Mouse (Mus musculus) embryonic facial prominence, embryonic 13.5 days (tissue): Measurements from ENCODE around the gene Bhlha15. TPM values are rescaled to one million over a fixed set of nuclear protein-coding genes. Genes with fewer than 3 reads are reported as not detected.

ENCODE experiments used
- ATAC-seq: fragments of 200-750 bp; cut with Nextera tagmentation; 2 replicates; pipeline ENCODE4 v1.8.0; 2017; ENCODE audit warnings: low read depth; ENCODE audit not compliant: insufficient number of reproducible peaks, insufficient read depth, low FRiP score, low TSS enrichment
- H3K27ac ChIP-seq: fragments of 300-500 bp; sonication (generic); 2 replicates; pipeline ENCODE4 v1.5.1; 2015; ENCODE audit warnings: moderate library complexity, mild to moderate bottlenecking, inconsistent platforms
- H3K27me3 ChIP-seq: fragments of 300-500 bp; sonication (generic); 2 replicates; pipeline ENCODE4 v1.6.1; 2015; ENCODE audit warnings: mild to moderate bottlenecking, inconsistent platforms
- H3K36me3 ChIP-seq: fragments of 300-500 bp; sonication (generic); 2 replicates; pipeline ENCODE4 v1.6.1; 2015; ENCODE audit warnings: mild to moderate bottlenecking, inconsistent platforms
- H3K4me1 ChIP-seq: fragments of 300-500 bp; sonication (generic); 2 replicates; pipeline ENCODE4 v1.6.1; 2015; ENCODE audit warnings: inconsistent platforms
- H3K4me2 ChIP-seq: fragments of 300-500 bp; sonication (generic); 2 replicates; pipeline ENCODE4 v1.6.1; 2015; ENCODE audit warnings: moderate library complexity, mild to moderate bottlenecking, inconsistent platforms
- H3K4me3 ChIP-seq: fragments of 300-500 bp; sonication (generic); 2 replicates; pipeline ENCODE4 v1.5.1; 2015; ENCODE audit warnings: mild to moderate bottlenecking, inconsistent platforms
- H3K9ac ChIP-seq: fragments of 300-500 bp; sonication (generic); 2 replicates; pipeline ENCODE4 v1.6.1; 2015; ENCODE audit warnings: mild to moderate bottlenecking, inconsistent platforms
- H3K9me3 ChIP-seq: fragments of 300-500 bp; sonication (generic); 2 replicates; pipeline ENCODE4 v1.6.1; 2016; ENCODE audit warnings: inconsistent platforms
- WGBS: fragments of 180-500 bp; shearing (Covaris S2); methylation state at CpG from one replicate; pipeline ENCODE4 v1.1.7; 2015; ENCODE audit warnings: mixed read lengths; 5-methylcytosine and 5-hydroxymethylcytosine counted together
- polyA plus RNA-seq: library from polyadenylated mRNA; unstranded; fragments of >200 nt; fragmentation: Nextera tagmentation; extraction: Ambion mirVana; gene quantifications from 2 replicates; pipeline ENCODE4 v1.2.1, GENCODE M21; 2015

Gene Bhlha15
- polyA plus RNA-seq, 1 experiment from 2014 or later, result 0.52 TPM

GRCm38 (mm10) chr5:144192673-144193072 is 2.6 kb downstream of the Bhlha15 start:
- 78% methylated on average over 6 of the region's 6 CpGs for WGBS
- peaks cover 10% of the 10 kb centered on the region for H3K4me1 ChIP-seq
- no peak overlapping the region for H3K4me2 ChIP-seq
- H3K27me3 ChIP-seq, result no peaks in the 10 kb centered on the region
- no peak overlapping the region for H3K9ac ChIP-seq
- no peak overlapping the region for H3K4me3 ChIP-seq
- no peak overlapping the region for H3K27ac ChIP-seq
- H3K9me3 ChIP-seq, result no peaks in the 10 kb centered on the region
- H3K36me3 ChIP-seq, result peaks cover 8% of the 10 kb centered on the region; the same call in 1 of the 2 replicates
- no peak for ATAC-seq

GRCm38 (mm10) chr5:144194416-144194815 is 4.3 kb downstream of the Bhlha15 start:
- no peak overlapping the region for H3K9ac ChIP-seq
- H3K27ac ChIP-seq, result no peak overlapping the region
- peaks cover 22% of the 10 kb centered on the region for H3K36me3 ChIP-seq
- peaks cover 10% of the 10 kb centered on the region for H3K4me1 ChIP-seq
- 76% methylated on average over 7 of the region's 7 CpGs for WGBS
- no peak overlapping the region for H3K4me3 ChIP-seq
- H3K27me3 ChIP-seq, result no peaks in the 10 kb centered on the region
- H3K9me3 ChIP-seq, result no peaks in the 10 kb centered on the region
- H3K4me2 ChIP-seq, result no peak overlapping the region
- no peak for ATAC-seq

DNA sequence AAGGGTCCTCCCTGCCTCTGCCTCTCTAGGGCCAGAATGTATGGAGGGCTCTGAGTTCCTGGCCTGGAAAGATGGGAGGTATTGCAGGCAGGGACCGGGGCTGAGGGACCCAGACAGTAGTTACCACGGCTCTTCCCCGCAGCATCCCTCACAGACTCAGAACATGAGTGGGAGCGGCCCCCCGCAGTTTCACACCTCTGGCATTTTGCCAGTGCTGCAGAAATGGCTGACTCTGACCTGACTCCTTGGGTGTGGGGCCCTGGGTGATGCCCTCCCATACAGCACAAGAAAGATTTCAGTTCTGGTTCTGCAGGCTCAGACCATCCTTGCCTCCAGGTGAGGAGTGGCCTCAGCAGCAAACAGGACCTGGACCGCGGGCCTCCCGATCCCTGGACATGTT is 5.5 kb downstream of the Bhlha15 start:
- no peak overlapping the region for H3K4me3 ChIP-seq
- peaks cover 27% of the 10 kb centered on the region for H3K36me3 ChIP-seq
- H3K27ac ChIP-seq, result no peak overlapping the region
- WGBS, result 84% methylated on average over 8 of the region's 8 CpGs
- H3K4me1 ChIP-seq, result 0 out of 2 replicates have a peak, but pooled peaks cover 2% of the 10 kb centered on the region
- no peak for ATAC-seq
- no peaks in the 10 kb centered on the region for H3K9me3 ChIP-seq
- H3K9ac ChIP-seq, result no peak overlapping the region
- no peak overlapping the region for H3K4me2 ChIP-seq
- H3K27me3 ChIP-seq, result no peaks in the 10 kb centered on the region

DNA sequence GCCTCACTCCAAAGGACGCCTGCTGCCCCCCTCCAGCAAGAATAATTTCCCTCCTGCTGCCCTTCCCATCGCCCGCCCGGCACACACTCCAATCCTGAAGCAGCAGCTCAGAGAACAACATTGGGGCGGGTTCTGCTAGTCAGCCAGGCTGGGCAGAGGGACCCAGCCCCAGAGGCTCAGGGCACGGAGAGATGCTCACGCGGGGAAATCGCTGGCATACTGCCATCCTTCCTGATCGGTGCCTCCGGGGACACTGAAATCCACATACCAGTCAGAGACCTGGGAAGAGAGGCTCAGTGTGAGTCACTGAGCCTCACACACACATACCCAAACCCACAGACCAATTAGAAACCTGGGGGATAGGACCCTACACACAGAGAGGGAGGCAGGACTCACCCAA is 10.5 kb downstream of the Bhlha15 start:
- Histone ChIP-seq H3K36me3 (peaks cover 68% of the 10 kb centered on the region), H3K4me1 (0 out of 2 replicates have a peak, but pooled peaks cover 5% of the 10 kb centered on the region), H3K9ac (no peak overlapping the region), H3K27ac (no peak overlapping the region), H3K4me3 (no peak overlapping the region), H3K4me2 (no peak overlapping the region), H3K27me3 (no peaks in the 10 kb centered on the region), H3K9me3 (peaks cover 5% of the 10 kb centered on the region; the same call in 1 of the 2 replicates)
- ATAC-seq, result no peak
- 72% methylated on average over 11 of the region's 11 CpGs for WGBS

GRCm38 (mm10) chr5:144202430-144202829 is 12.3 kb downstream of the Bhlha15 start:
- H3K4me3 ChIP-seq, result no peak overlapping the region
- no peak for ATAC-seq
- no peak overlapping the region for H3K9ac ChIP-seq
- H3K36me3 ChIP-seq, result peaks cover 78% of the 10 kb centered on the region
- H3K27ac ChIP-seq, result no peak overlapping the region
- no peaks in the 10 kb centered on the region for H3K27me3 ChIP-seq
- 97% methylated on average over 6 of the region's 6 CpGs for WGBS
- H3K4me2 ChIP-seq, result no peak overlapping the region
- 0 out of 2 replicates have a peak, but pooled peaks cover 5% of the 10 kb centered on the region for H3K4me1 ChIP-seq
- H3K9me3 ChIP-seq, result peaks cover 5% of the 10 kb centered on the region; the same call in 1 of the 2 replicates

- Histone ChIP-seq H3K4me1 (0 out of 2 replicates have a peak, but pooled peaks cover 5% of the 10 kb centered on the region), H3K9me3 (peaks cover 5% of the 10 kb centered on the region; the same call in 1 of the 2 replicates), H3K27me3 (no peaks in the 10 kb centered on the region), H3K4me3 (no peak overlapping the region), H3K27ac (no peak overlapping the region), H3K36me3 (peaks cover 80% of the 10 kb centered on the region), H3K4me2 (no peak overlapping the region), H3K9ac (no peak overlapping the region)
- 89% methylated on average over 10 of the region's 10 CpGs for WGBS
- ATAC-seq, result no peak
These were observed 13.4 kb downstream of the Bhlha15 start for GRCm38 (mm10) chr5:144203398-144203959.

DNA sequence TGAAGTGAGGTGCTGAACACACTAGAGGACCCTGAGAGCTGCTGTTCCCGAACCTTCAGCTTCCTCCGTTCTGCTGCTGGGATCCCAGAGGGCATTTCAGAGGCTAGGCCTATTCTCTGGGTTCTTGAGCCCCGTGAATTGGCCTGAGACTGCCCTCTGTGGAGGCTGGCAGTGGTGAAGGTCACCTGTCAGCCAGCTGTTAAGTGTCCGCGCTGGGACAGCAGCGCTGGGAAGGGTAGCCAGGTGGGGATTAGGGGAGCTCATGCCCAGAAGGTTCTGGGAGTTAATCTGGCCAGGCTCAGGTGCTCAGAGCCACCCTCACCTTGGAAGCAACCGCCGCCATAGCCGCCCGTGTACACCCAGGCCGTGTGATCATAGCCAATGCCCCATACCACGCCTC is 14.2 kb downstream of the Bhlha15 start:
- H3K9ac ChIP-seq, result no peak overlapping the region
- H3K27me3 ChIP-seq, result no peaks in the 10 kb centered on the region
- H3K4me3 ChIP-seq, result no peak overlapping the region
- H3K9me3 ChIP-seq, result peaks cover 5% of the 10 kb centered on the region; the same call in 1 of the 2 replicates
- ATAC-seq, result no peak
- H3K4me2 ChIP-seq, result no peak overlapping the region
- peaks cover 76% of the 10 kb centered on the region for H3K36me3 ChIP-seq
- no peak overlapping the region for H3K27ac ChIP-seq
- 89% methylated on average over 12 of the region's 12 CpGs for WGBS
- H3K4me1 ChIP-seq, result 0 out of 2 replicates have a peak, but pooled peaks cover 5% of the 10 kb centered on the region

DNA sequence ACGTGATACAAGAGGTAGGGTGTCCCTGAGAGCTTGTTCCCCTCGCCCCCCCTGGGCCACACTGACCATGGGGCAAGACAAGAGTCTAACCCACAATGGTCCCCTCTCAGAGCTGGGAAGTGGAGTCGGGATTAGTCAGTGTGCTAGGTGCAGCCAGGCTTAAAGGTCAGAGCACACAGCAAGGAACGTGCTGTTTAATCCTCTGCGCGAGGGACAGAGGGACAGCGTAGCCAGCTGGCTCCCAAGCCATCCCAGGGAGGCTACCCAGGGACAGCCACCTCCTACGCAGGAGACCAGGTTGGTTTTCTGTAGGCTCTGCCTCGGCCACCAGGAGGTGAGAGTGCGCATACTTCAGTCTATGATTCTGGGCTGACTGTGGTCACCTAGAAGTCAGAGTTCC is 14.8 kb downstream of the Bhlha15 start:
- ATAC-seq, result no peak
- H3K4me1 ChIP-seq, result 0 out of 2 replicates have a peak, but pooled peaks cover 5% of the 10 kb centered on the region
- no peak overlapping the region for H3K27ac ChIP-seq
- H3K27me3 ChIP-seq, result no peaks in the 10 kb centered on the region
- peaks cover 81% of the 10 kb centered on the region for H3K36me3 ChIP-seq
- WGBS, result 71% methylated on average over 10 of the region's 10 CpGs
- H3K4me2 ChIP-seq, result no peak overlapping the region
- H3K4me3 ChIP-seq, result no peak overlapping the region
- peaks cover 5% of the 10 kb centered on the region; the same call in 1 of the 2 replicates for H3K9me3 ChIP-seq
- H3K9ac ChIP-seq, result no peak overlapping the region

DNA sequence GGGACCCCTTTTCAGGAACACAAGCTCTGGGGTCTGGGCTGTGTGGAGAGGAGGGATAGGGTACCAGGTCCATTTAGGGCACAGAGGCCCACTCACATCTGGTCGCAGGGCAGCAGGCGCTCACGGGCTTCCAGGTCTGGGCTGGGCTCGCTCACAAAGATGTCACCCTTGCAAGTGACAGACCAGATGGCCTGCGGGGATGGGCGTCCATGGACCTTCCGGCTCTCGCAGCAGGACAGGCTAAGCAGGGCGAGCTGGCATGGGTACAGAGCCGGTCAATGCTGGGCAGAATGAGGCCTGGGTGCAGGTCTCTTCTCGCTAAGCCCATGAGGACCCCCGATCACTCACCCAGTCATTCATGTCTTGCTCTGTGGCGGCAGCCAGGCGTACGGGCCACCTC is 16.0 kb downstream of the Bhlha15 start:
- Histone ChIP-seq H3K4me1 (no peaks in the 10 kb centered on the region), H3K36me3 (peaks cover 85% of the 10 kb centered on the region), H3K9ac (no peak overlapping the region), H3K27ac (no peak overlapping the region), H3K4me2 (no peak overlapping the region), H3K27me3 (no peaks in the 10 kb centered on the region), H3K4me3 (no peak overlapping the region), H3K9me3 (peaks cover 5% of the 10 kb centered on the region; the same call in 1 of the 2 replicates)
- ATAC-seq, result no peak
- WGBS, result 94% methylated on average over 15 of the region's 15 CpGs

DNA sequence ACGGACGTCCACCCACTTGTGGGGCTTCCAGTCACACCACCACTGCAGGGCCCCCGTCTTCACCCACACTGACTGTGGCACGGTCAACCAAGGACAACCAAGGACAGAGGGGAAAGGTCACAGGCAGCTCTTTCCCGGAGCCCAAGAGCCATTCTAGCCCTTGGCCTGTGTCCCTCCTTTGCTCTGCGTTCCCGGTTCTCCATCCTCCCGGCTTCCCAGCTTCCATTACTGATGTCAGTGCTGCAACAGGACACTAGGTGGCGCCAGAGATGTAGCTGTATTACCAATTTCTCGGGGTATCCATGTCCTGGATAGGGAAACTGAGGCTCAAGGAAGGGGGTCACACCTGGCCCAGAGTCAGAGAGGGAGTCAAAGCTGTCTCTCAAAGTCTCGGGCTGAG is 17.4 kb downstream of the Bhlha15 start:
- H3K4me1 ChIP-seq, result no peaks in the 10 kb centered on the region
- WGBS, result 41% methylated on average over 11 of the region's 11 CpGs
- no peak overlapping the region for H3K9ac ChIP-seq
- peaks cover 89% of the 10 kb centered on the region for H3K36me3 ChIP-seq
- no peaks in the 10 kb centered on the region for H3K27me3 ChIP-seq
- H3K4me2 ChIP-seq, result no peak overlapping the region
- no peak for ATAC-seq
- H3K27ac ChIP-seq, result no peak overlapping the region
- no peak overlapping the region for H3K4me3 ChIP-seq
- peaks cover 3% of the 10 kb centered on the region; the same call in 1 of the 2 replicates for H3K9me3 ChIP-seq

- no peak overlapping the region for H3K4me3 ChIP-seq
- no peaks in the 10 kb centered on the region for H3K27me3 ChIP-seq
- no peak overlapping the region for H3K9ac ChIP-seq
- H3K27ac ChIP-seq, result no peak overlapping the region
- H3K4me1 ChIP-seq, result 0 out of 2 replicates have a peak, but pooled peaks cover 4% of the 10 kb centered on the region
- H3K36me3 ChIP-seq, result peaks cover 64% of the 10 kb centered on the region
- WGBS, result 32% methylated on average over 7 of the region's 7 CpGs
- no peaks in the 10 kb centered on the region for H3K9me3 ChIP-seq
- no peak overlapping the region for H3K4me2 ChIP-seq
- ATAC-seq, result no peak
These were observed 24.4 kb downstream of the Bhlha15 start for GRCm38 (mm10) chr5:144214453-144214852.

- 0 out of 2 replicates have a peak, but pooled peaks cover 4% of the 10 kb centered on the region for H3K4me1 ChIP-seq
- no peaks in the 10 kb centered on the region for H3K9me3 ChIP-seq
- peaks cover 49% of the 10 kb centered on the region for H3K36me3 ChIP-seq
- no peak overlapping the region for H3K4me3 ChIP-seq
- H3K4me2 ChIP-seq, result no peak overlapping the region
- no peak overlapping the region for H3K27ac ChIP-seq
- ATAC-seq, result no peak
- WGBS, result 94% methylated on average over 2 of the region's 2 CpGs
- H3K9ac ChIP-seq, result no peak overlapping the region
- no peaks in the 10 kb centered on the region for H3K27me3 ChIP-seq
These were observed 25.9 kb downstream of the Bhlha15 start for GRCm38 (mm10) chr5:144215992-144216391.
